Mouse (Mus musculus): Measurements from ENCODE around the gene Sirt7.
A peak's percentile ranks its signal among the peaks of the same experiment; 100 is the strongest.

Gene Sirt7

DNA sequence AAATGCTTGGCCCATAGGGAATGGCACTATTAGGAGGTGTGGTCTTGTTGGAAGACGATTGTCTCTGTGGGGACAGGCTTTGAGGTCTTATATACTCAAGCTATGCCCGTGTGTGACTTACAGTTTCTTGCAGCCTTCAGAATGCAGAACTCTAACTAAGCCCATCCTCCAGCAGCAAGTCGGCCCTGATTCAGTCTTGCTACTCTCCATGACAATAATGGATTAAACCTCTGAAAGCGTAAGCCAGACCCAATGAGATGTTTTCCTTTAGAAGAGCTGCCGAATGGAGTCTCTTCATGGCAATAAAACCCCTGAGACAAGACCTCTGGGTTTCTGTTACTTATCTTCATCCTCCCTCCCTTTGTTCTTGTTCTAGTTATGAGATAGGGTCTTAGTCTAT is 9.8 kb upstream of the Sirt7 start:
- DNase-seq, result no peak

DNA sequence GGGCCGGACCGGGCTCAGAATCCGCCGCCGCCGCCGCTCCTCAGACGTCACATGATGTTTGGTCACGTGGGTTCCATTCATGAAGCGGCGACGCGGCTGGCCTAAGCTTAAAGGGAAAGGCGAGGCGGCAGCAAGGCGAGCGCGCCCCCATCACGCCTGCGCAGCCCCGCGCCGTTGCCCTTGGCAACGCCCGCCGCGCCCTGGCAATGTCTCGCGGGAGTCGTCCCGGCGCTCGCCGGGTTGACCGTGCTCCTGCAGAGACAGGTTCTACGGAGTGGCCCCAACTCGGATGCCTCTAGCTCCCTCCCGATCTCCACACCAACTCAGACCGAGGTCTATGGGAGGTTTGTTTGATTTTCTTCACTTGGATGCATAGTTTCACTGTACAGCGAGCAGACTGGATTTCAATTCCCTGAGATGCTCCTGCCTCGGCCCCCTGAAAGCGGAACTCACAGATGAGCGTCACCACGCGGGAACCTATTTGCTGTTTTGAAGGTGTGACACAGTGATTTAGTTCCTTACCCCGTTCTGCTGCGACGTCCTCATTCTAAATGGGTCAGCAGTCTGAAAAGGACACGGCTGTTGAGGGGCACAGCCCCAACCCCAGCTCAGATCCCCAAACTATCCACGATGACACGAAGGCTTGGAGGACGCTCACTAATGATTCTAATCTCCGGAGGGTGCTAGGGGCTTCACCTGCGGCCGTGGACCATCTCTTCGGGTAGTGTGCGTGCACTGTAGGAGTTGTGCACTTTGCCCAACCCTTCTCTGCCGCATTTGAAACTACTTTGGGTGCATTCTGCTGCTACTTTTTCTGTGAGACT is 8.7 kb upstream of the Sirt7 start, which contains the start of gene Mafg:
TSS of gene Mafg (minus strand) at position 81 of the 824 bp plus-strand sequence.
- DNase-seq, result peak; percentile 96

GRCm38 (mm10) chr11:120632559-120633519 is 7.8 kb upstream of the Sirt7 start:
- DNase-seq, result peak; percentile 71

DNA sequence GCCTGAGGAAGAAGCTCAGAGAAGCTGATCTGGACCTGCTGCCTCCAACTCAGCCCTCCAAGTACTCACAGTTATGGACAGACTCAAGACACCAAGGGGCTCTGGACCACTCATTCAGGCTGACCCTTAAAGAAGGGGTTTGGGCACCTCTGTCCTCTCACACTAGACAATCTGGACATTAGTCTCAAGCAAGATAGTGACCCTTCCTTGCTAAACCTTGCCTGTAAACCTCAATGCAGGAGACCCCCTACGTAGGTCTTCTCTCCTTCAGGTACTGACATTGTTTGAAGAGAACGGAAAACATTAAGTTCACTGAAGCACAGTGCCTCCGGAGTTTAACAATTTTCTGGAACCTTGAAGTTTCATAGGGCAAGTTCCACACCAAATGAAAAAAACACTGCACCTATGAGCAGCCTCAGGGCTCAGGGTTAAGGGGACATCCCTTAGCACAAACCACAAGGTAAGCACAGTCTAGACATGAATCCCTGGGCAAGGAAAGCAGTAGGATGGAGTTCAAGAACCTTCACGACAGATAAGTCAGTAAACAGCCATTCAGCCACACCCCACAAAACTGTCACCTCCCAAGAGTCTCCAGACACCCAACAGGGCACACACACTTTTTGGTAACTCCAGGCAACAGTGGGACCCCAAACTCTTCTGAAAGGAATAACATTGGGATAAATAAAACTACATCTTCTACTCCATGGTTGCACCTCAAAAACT is 6.8 kb upstream of the Sirt7 start:
- no peak for DNase-seq

- DNase-seq, result no peak
Measured at GRCm38 (mm10) chr11:120630881-120631725, 6.1 kb upstream of the Sirt7 start.

GRCm38 (mm10) chr11:120630401-120630871 is 5.4 kb upstream of the Sirt7 start:
- peak; percentile 80 for DNase-seq

DNA sequence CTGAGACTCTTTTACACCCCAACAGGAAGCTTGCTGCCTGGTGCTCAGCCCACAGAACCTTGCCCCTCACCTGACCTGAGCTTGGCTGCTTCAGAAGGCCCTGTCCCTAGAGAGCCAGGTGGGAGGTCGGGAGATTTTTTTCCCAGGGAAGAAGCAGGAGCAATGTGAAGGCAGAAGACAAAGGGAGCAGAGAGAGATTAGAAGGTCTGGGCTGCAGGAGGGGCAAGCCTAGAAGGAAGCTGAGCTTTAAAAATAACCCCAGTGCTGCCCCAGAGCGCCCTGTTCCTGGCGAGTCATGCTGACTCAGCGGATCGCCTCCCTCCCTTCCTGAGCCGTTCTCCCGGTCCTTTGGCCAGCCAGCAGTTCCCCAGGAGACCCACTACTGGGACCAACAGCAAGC is 4.9 kb upstream of the Sirt7 start:
- no peak for DNase-seq

DNA sequence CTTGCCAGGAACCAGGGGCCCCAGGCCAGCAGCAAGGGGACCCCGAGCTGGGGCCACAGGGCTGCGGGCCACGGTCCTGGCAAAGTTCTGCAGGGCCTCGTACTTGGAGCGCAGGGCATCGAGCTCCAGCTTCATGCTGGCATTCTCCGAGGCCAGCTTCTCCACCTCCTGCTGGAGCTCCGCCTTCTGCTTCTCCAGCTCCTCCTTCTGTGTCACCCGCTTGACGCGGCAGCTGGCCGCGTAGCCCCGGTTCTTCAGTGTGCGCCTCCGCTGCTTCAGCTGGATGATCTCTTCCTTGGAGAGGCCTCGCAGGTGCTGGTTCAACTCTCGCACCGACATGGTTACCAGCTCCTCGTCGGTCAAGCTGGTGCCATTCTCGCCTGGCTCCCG is 4.3 kb upstream of the Sirt7 start:
- DNase-seq, result no peak

- DNase-seq, result no peak
Measured at GRCm38 (mm10) chr11:120628601-120629340, 3.7 kb upstream of the Sirt7 start.

DNA sequence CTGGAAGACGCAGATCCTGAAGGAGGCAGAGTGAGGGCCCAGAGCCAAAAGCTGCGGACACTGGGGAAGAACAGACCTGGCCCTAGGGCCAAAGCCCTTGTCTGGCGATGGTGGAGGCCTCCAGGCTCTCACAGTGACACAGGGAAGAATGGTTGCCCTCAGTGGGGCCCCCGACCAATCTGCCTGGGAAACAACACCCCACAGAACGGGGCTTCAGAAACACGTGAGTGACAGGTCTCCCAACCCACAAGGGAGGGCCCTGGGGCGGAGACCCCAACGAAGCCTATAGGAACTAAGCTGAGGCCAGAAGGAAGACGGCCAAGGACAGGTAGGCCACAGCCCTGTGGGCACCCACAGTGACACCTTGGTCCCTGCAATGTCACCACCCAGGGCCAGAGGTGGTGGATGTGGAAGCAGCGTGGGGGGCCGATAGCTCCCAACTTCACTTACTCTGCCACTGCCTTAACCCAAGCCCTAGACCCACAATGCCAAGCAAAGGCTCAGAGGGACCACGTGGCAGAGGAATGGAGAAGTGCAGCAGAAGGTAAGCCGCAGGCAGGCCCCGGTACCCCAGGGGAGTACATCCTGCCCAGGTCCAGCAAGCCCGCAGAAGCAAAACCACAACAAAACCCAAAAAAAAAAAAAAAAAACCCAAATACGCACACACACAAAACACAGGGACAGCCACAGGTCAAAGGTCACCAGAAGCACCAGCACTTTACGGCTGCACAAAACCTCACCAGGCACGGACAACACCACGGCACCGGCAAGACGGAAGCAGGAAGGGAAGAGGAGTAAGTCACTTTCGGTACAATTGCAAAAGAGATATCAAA is 2.6 kb upstream of the Sirt7 start:
- no peak for DNase-seq

- no peak for DNase-seq
Measured at GRCm38 (mm10) chr11:120626785-120627467, 1.9 kb upstream of the Sirt7 start.

- peak; percentile 84 for DNase-seq
Measured at GRCm38 (mm10) chr11:120624680-120625111, 344 bp downstream of the Sirt7 start.

- DNase-seq, result no peak
Measured at GRCm38 (mm10) chr11:120623961-120624679, 920 bp downstream of the Sirt7 start.

DNA sequence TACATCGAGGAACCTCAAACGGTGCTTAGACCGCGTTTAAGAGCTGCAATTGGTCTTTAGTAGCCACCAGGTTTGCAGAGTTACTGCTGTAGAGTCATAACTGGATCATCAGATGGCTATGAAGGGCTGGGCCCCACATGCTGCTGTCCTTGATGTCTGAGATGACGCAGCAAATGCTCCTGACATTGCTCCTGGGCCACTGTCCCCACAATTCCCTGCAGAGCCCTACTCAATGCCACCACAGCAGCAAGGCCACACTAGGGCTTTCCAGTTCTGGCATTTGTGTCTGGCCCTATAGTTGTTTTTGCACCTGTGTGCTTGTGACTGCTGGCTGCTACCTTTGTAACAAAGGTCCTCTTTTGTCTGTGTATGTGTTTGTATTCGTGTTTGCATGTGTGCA is 2.2 kb downstream of the Sirt7 start:
- DNase-seq, result no peak

- no peak for DNase-seq
Measured at GRCm38 (mm10) chr11:120620195-120620594, 4.8 kb downstream of the Sirt7 start.

DNA sequence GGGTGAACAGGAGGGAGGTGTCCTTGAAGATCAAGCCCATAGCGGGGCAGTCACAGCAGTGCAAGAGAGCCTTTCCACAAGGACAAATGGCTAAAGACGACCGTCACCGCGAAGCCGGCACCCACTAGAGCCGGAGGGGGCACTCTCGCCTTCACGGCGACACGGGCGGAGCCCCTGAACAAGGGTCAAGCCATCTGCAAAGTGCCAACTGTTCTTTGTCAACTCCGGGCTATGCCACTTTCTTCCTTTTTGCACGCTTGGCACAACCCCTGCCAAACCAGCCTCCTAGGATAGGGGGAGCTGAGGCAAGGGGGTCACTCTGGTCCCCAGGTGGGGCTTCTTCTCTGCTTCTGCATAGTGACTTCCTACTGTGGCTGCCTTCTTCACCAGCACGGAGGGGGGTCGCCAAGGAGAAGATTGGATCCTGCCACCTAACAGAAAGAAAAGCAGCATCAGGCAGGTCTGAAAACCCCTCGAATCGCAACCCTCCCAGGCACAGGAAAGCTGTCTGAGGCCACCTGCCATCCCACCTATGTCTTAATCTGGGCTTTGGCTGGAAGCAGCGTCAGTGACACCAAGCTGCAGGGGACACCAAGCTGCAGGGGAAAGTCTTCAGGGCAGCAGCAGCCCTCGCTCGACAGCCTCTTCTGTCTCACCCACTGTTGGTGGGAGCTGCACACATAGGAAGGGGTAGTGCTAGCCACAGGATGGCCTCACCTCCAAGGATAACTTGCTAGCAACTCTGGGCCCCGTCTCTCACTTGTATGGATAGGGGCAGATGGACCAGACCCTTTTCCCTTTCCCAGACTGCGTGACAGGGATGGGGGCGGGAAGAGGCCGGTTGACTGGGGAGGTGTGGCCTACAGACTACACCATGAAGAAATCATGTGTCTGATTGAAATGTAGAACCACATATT is 6.2 kb downstream of the Sirt7 start:
- no peak for DNase-seq

- peak; percentile 92 for DNase-seq
Measured at GRCm38 (mm10) chr11:120617519-120618112, 7.4 kb downstream of the Sirt7 start, which contains the start of gene Pcyt2. Gene Pcyt2, minus strand, starts transcription at chr11:120617936.

Data from layer of hippocampus, adult 9-11 months (tissue).